ENCODE assay signal across 12 mouse cellular contexts in the genomic region with DNA sequence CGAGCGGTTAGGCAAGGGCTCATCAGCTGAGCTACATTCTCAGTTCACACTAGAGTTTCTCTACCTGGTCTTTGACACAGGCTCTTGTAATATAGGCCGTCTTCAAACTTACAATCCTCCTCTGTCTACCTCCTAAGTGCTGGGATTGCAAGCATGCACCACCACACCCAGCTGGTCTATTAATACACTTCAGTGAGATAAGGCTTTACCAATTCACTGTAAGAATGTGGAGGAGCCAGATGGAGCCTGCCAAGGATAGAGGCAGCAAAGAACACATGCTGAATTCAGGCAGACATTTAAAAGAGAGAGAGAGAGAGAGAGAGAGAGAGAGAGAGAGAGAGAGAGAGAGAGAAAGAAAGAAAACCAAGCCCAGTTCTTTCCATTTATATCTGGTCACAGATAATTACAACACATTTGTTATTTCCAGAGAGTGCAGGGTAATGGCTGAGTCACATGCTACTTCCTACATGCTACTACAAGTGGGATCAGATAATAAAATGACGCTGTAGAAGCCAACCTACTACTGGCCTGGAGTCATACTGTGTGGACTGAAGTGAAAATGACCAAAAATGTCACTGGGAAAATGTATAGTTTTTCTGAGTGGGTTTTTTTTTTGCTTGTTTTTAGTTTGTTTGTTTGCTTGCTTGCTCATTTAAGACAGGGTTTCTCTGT. TPM values are rescaled to one million over a fixed set of nuclear protein-coding genes. Genes with fewer than 3 reads are reported as not detected.
A peak's percentile ranks its signal among the peaks of the same experiment; 100 is the strongest.
DNase-seq lines count a peak whose midpoint lies in the region; ATAC-seq lines count a peak whose summit lies in the region.
"Had no signal": no experiment of that assay in that cellular context is flagged by ENCODE, and none has a peak within 500 bp of the region (broad histone marks: within the 10 kb centered on the region; RNA-seq: fewer than 3 reads in every experiment).

No protein-coding gene starts in this region.

- 0 out of 2 replicates have a peak, but pooled peaks have one; percentile 26 for ATAC-seq in megakaryocyte, adult 5-6 weeks (ENCODE audit: poor library complexity, severe bottlenecking)
- ATAC-seq in CD4-positive, CD25-positive, alpha-beta regulatory T cell, adult 4 months, result no peak
- ATAC-seq: forebrain, embryonic 15.5 days had no signal

- intact Hi-C loops in left cerebral cortex, postnatal 4 days (cut with DNase I), result no loop called here

- DNase-seq in left cerebral cortex, adult 9 months (ENCODE audit: low spot score in 2 of 2), result peak; percentile 33 to 51
- no peak for DNase-seq in left cerebral cortex, postnatal 4 days
- peak; percentile 80 for DNase-seq in brain, adult 2 months (ENCODE audit: low read depth, low spot score)
- peak; percentile 45 for DNase-seq in heart, adult 8-10 months (ENCODE audit: low spot score)
- DNase-seq in urinary bladder, adult 2 months (ENCODE audit: low spot score), result no peak
- no peak for DNase-seq in urinary bladder, postnatal 10 days (ENCODE audit: low spot score)
- DNase-seq: adrenal gland, postnatal 10 days; cerebellum, adult 9-11 months; spleen, adult 18-20 months had no signal

RNA-seq across cellular contexts. Expression of a gene that starts 45.7 kb away (rescaled TPM):
- total RNA-seq in left cerebral cortex, postnatal 4 days (2021), result 10 to 100 TPM; 68.9 to 72.5 TPM
- 100 to 1,000 TPM; 148 to 170 (median 156) TPM for total RNA-seq in heart, adult 8-10 months (2022)
- 86.8 and 91.0 TPM in 2 replicates for total RNA-seq in megakaryocyte, adult 5-6 weeks (2015)
- total RNA-seq in megakaryocyte, adult 5-6 weeks (2017), result 20.1 and 33.8 TPM in 2 replicates
- 1 to 10 TPM; 2.6 to 5.2 TPM for polyA plus RNA-seq in CD4-positive, CD25-positive, alpha-beta regulatory T cell, adult 4 months (2017; shearing (Covaris generic))
- 138 and 144 TPM in 2 replicates for polyA plus RNA-seq in urinary bladder, adult 2 months (2012; rRNA removed)

Comparison
In these comparisons a context has a peak if more than half of its experiments do, and no peak if none do; other contexts are left out.
1. DNase-seq: peak in left cerebral cortex, adult 9 months (2 of 2), brain, adult 2 months (single experiment) and heart, adult 8-10 months (single experiment); none in left cerebral cortex, postnatal 4 days (single experiment), urinary bladder, adult 2 months (single experiment) and urinary bladder, postnatal 10 days (single experiment).